Mouse (Mus musculus) ES-E14 (cell line): Measurements from ENCODE around the gene Arap1. TPM values are rescaled to one million over a fixed set of nuclear protein-coding genes. Genes with fewer than 3 reads are reported as not detected.

Experiments used
- DNase-seq: peaks from one replicate; pipeline ENCODE4 v3.0.0-alpha.2; 2013; ENCODE audit warnings: low read depth, low spot score
- H3K27ac ChIP-seq: 2 replicates; pipeline ENCODE4 v1.5.1; 2012; ENCODE audit warnings: low read depth, mild to moderate bottlenecking, low read length, moderate library complexity, mixed read lengths; ENCODE audit not compliant: poor library complexity, insufficient read depth, severe bottlenecking
- H3K36me3 ChIP-seq: 2 replicates; pipeline ENCODE4 v1.6.1; 2012; ENCODE audit warnings: mild to moderate bottlenecking, low read length, moderate library complexity, mixed read lengths; ENCODE audit not compliant: control insufficient read depth, poor library complexity, insufficient read depth, severe bottlenecking
- H3K4me1 ChIP-seq, 2 experiments: fragments of 150-350 bp in 1 of 2; sonication (generic) in 1 of 2; 2 replicates each; pipeline ENCODE4 v1.6.1; 2012; ENCODE audit warnings: low read length in 2 of 2, mild to moderate bottlenecking in 1 of 2, mixed read lengths in 1 of 2; ENCODE audit not compliant: control insufficient read depth in 2 of 2, insufficient read depth in 2 of 2, poor library complexity in 1 of 2
- H3K4me3 ChIP-seq, 2 experiments: fragments of 150-350 bp in 1 of 2; sonication (generic) in 1 of 2; 2 replicates each; pipeline ENCODE4 v1.5.1; 2012; ENCODE audit warnings: low read length in 2 of 2, low read depth in 1 of 2, mild to moderate bottlenecking in 1 of 2, mixed read lengths in 1 of 2; ENCODE audit not compliant: insufficient read depth in 1 of 2, poor library complexity in 1 of 2, severe bottlenecking in 1 of 2
- H3K9ac ChIP-seq: 2 replicates; pipeline ENCODE4 v1.6.1; 2012; ENCODE audit warnings: low read depth, mild to moderate bottlenecking, low read length, mixed read lengths; ENCODE audit not compliant: poor library complexity, insufficient read depth, severe bottlenecking
- H3K9me3 ChIP-seq: fragments of 150-350 bp; sonication (generic); 2 replicates; pipeline ENCODE4 v1.6.1; 2012; ENCODE audit warnings: low read depth, mild to moderate bottlenecking, low read length; ENCODE audit not compliant: control insufficient read depth, insufficient read depth
- CHD2 ChIP-seq: IDR thresholded peaks from 2 replicates; pipeline ENCODE4 v1.6.1; 2014; ENCODE audit warnings: mild to moderate bottlenecking, low read depth, low read length, inconsistent platforms
- HCFC1 ChIP-seq: IDR thresholded peaks from 2 replicates; pipeline ENCODE4 v1.6.1; 2012; ENCODE audit warnings: low read length, inconsistent platforms, borderline replicate concordance; ENCODE audit not compliant: insufficient read depth
- MAFK ChIP-seq: IDR thresholded peaks from 2 replicates; pipeline ENCODE4 v1.6.1; 2014; ENCODE audit warnings: mild to moderate bottlenecking, low read depth, low read length, inconsistent platforms; ENCODE audit not compliant: insufficient read depth
- ZC3H11A ChIP-seq: IDR thresholded peaks from 2 replicates; pipeline ENCODE4 v1.6.1; 2012; ENCODE audit warnings: low read depth, mild to moderate bottlenecking, inconsistent platforms, low read length, borderline replicate concordance
- ZNF384 ChIP-seq: IDR thresholded peaks from 2 replicates; pipeline ENCODE4 v1.6.1; 2012; ENCODE audit warnings: low read depth, low read length, inconsistent platforms
- in situ Hi-C, 2 experiments: fragments of 600-800 bp; cut with MboI; formaldehyde crosslinking; loops; one replicate each; pipeline ENCODE4 v1.15.1; 2025; ENCODE audit warnings: low sequenced_read_pairs in 2 of 2, inconsistent platforms in 1 of 2; ENCODE audit not compliant: unreplicated experiment in 2 of 2
- total RNA-seq: library from RNA; depleted of rRNA; stranded (reverse); fragments of 300-350 nt; gene quantifications from 2 replicates; pipeline ENCODE4 v1.2.3, GENCODE M21; 2012

The Arap1 gene
- total RNA-seq, 1 experiment = 32.2 TPM

DNA sequence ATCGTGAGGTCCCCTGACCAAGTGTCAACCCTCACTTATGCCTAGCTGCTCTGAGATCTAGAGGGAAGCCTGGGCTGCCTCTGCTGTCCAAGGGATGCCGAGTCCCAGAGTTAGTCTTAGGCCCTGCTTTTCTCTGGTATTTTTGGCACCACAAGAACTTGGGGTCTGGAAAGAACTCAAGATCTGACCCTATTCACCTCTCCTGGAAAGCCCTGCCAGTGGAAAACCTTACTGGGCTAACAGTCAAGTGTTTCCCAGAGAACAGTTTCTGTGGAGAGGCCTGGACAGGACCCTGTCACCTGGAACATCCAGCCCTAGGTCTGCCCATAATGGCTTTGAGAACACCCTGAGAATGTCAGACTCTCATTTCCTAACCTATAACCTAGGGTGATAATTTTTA is 876 bp upstream of the Arap1 start:
- Histone ChIP-seq H3K36me3 (peaks cover 1% of the 10 kb centered on the region; the same call in 1 of the 2 replicates), H3K27ac (no peak overlapping the region), H3K4me3 (no peak overlapping the region), H3K9me3 (no peaks in the 10 kb centered on the region), H3K9ac (no peak overlapping the region), H3K4me1 (peaks cover 5 to 32% of the 10 kb centered on the region in 2 experiments; a peak in 3 of 4 replicates)
- in situ Hi-C loops = no loop called here
- no peak for DNase-seq
- TF ChIP-seq MAFK (no peak), HCFC1 (no peak), ZC3H11A (no peak), CHD2 (no peak), ZNF384 (no peak)

DNA sequence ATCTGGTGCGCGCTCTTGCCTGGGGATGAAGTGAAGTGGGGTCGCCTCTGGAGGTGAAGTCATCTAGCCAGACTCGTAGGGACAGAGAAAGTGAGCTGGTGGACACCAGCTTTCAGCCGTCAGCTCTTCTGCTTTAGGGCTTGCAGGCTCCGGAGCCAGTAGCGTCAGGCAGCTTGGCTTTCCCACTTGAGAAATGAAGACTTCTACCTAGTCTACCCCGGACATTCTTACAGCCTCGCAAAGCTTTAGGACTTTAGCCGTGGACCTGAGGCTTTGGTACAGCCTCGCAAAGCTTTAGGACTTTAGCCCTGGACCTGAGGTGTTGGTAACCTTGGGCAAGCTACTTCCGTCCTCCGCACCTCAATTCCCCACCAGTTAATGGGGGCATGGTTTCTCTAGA is 445 bp downstream of the Arap1 start:
- in situ Hi-C loops = no loop called here

DNA sequence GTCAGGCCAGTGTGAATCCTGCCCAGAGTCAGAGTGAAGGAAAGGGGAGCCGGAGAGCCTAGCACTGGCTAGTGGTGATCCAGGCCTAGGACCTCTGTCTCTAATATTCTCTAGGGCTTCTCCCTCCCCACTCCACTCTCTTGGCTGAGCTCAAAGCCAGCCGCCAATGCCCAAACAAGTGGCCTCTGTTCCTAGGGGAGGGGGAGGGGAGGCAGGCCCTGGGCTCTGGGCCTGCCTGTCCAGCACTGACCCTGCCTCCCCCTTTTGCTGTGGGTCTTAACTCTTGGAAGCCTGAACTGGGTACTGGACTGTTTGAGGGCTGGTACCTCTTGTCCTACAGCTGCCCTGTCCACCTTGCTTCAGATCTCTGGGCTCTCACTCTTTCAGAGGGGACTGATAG is 2.0 kb downstream of the Arap1 start:
- Histone ChIP-seq H3K4me1 (peaks cover 5 to 36% of the 10 kb centered on the region in 2 experiments; a peak in 3 of 4 replicates), H3K27ac (no peak overlapping the region), H3K36me3 (no peaks in the 10 kb centered on the region; the same call in 1 of the 2 replicates), H3K4me3 (no peak overlapping the region), H3K9ac (no peak overlapping the region), H3K9me3 (no peaks in the 10 kb centered on the region)
- in situ Hi-C loops = no loop called here
- no peak for DNase-seq
- TF ChIP-seq ZC3H11A = no peak
- no peak for TF ChIP-seq HCFC1
- no peak for TF ChIP-seq ZNF384
- TF ChIP-seq CHD2 = no peak
- TF ChIP-seq MAFK = no peak

More for the DNA sequence above, 445 bp downstream of the Arap1 start:
- no peak for DNase-seq
- Histone ChIP-seq H3K4me3 (peak overlapping the region; percentile 72 to 85), H3K9ac (peak overlapping the region; percentile 71), H3K36me3 (peaks cover 1% of the 10 kb centered on the region; the same call in 1 of the 2 replicates), H3K27ac (no peak overlapping the region), H3K4me1 (peaks cover 5 to 32% of the 10 kb centered on the region in 2 experiments; a peak in 3 of 4 replicates), H3K9me3 (no peaks in the 10 kb centered on the region)
- TF ChIP-seq CHD2 (no peak), HCFC1 (no peak), MAFK (no peak), ZC3H11A (no peak), ZNF384 (no peak)

DNA sequence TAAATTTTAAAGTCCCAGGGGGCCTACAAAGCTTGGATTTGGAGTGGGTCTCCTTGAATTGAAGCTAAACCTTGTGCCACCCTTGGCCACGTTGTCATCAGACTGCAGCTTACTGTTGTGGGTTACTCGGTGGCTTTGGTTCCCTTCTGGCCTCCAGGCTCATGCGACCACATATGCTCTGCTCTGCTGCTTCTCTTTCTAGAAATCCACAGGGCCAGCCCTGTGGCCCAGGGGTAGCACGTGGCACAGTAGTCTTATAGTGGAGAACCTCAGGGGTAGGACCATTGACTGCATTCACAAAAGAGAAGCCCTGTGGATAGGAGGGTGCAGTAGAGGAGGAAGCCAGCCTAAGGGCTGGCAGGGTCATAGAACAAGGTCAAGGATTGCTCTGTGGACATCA is 4.5 kb downstream of the Arap1 start:
- DNase-seq = no peak
- Histone ChIP-seq H3K27ac (no peak overlapping the region), H3K4me3 (no peak overlapping the region), H3K4me1 (peaks cover 1 to 34% of the 10 kb centered on the region in 2 experiments; a peak in 2 of 4 replicates), H3K36me3 (no peaks in the 10 kb centered on the region), H3K9ac (no peak overlapping the region), H3K9me3 (no peaks in the 10 kb centered on the region)
- in situ Hi-C loops = no loop called here
- no peak for TF ChIP-seq ZC3H11A
- TF ChIP-seq HCFC1 = no peak
- no peak for TF ChIP-seq CHD2
- TF ChIP-seq MAFK = no peak
- TF ChIP-seq ZNF384 = no peak

DNA sequence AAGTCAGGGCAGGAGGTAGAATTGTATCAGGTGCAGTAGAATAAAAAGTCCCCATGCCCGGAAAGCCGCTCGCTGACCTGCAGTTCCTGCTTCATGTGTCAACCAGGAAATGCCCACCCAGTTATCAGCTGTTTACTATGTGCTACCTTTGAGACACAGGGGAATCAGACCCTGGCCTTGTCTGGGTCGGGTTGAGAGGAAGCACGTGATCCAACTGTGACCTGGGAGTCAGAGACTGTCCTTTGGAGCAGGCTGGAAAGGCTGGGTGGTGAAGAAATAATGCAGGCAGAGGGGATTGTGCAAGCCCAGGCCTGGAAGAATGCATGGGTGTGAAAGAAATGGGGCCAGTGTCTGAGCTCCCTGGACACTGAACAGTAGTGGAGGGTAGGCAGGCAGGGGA is 6.6 kb downstream of the Arap1 start:
- H3K4me1 ChIP-seq = peaks cover 0 to 26% of the 10 kb centered on the region in 2 experiments; a peak in 2 of 4 replicates
- no peak overlapping the region for H3K27ac ChIP-seq
- H3K9ac ChIP-seq = no peak overlapping the region
- no peak overlapping the region for H3K4me3 ChIP-seq
- no peaks in the 10 kb centered on the region for H3K36me3 ChIP-seq
- DNase-seq = no peak
- H3K9me3 ChIP-seq = no peaks in the 10 kb centered on the region
- TF ChIP-seq ZNF384 (no peak), CHD2 (no peak), HCFC1 (no peak), MAFK (no peak)
- in situ Hi-C loops = no loop called here
